Mouse (Mus musculus) MEL (cell line): ENCODE data around the gene Zeb2. TPM values are rescaled to one million over a fixed set of nuclear protein-coding genes. Genes with fewer than 3 reads are reported as not detected.

ENCODE experiments used
- DNase-seq: peaks from one replicate; pipeline ENCODE4 v3.0.0; 2011; ENCODE audit warnings: low read depth, low spot score
- H3K27ac ChIP-seq: 2 replicates; pipeline ENCODE4 v1.5.1; 2012; ENCODE audit warnings: low read depth, mild to moderate bottlenecking, control low read depth, low read length, moderate library complexity; ENCODE audit not compliant: control insufficient read depth
- H3K27me3 ChIP-seq, 2 experiments: fragments of 150-350 bp in 1 of 2; sonication (generic) in 1 of 2; 2 replicates each; pipeline ENCODE4 v1.6.1; 2012; ENCODE audit warnings: low read length in 2 of 2, mild to moderate bottlenecking in 2 of 2, improper control_type of control experiment in 1 of 2, moderate library complexity in 1 of 2; ENCODE audit not compliant: insufficient read depth in 2 of 2, control insufficient read depth in 1 of 2
- H3K36me3 ChIP-seq, 2 experiments: 2 replicates each; pipeline ENCODE4 v1.6.1; 2012 to 2014; ENCODE audit warnings: low read length in 2 of 2, improper control_type of control experiment in 1 of 2, inconsistent platforms in 1 of 2, mild to moderate bottlenecking in 1 of 2; ENCODE audit not compliant: insufficient read depth in 2 of 2, control insufficient read depth in 1 of 2
- H3K4me1 ChIP-seq, 2 experiments: fragments of 150-350 bp in 1 of 2; sonication (generic) in 1 of 2; 2 replicates each; pipeline ENCODE4 v1.6.1; 2012; ENCODE audit warnings: low read length in 2 of 2, improper control_type of control experiment in 1 of 2, mild to moderate bottlenecking in 1 of 2; ENCODE audit not compliant: insufficient read depth in 2 of 2, control insufficient read depth in 1 of 2
- H3K4me3 ChIP-seq, 2 experiments: fragments of 150-350 bp in 1 of 2; sonication (generic) in 1 of 2; 2 replicates each; pipeline ENCODE4 v1.5.1; 2012; ENCODE audit warnings: low read depth in 2 of 2, low read length in 2 of 2, mild to moderate bottlenecking in 2 of 2, moderate library complexity in 2 of 2, control low read depth in 1 of 2, improper control_type of control experiment in 1 of 2; ENCODE audit not compliant: control insufficient read depth in 1 of 2, insufficient read depth in 1 of 2
- H3K79me2 ChIP-seq: 2 replicates; pipeline ENCODE4 v1.6.1; 2012; ENCODE audit warnings: mild to moderate bottlenecking, low read length, moderate library complexity; ENCODE audit not compliant: control insufficient read depth, poor library complexity, insufficient read depth
- H3K9ac ChIP-seq: 2 replicates; pipeline ENCODE4 v1.6.1; 2012; ENCODE audit warnings: low read depth, mild to moderate bottlenecking, control low read depth, low read length, moderate library complexity; ENCODE audit not compliant: control insufficient read depth, poor library complexity, severe bottlenecking
- H3K9me3 ChIP-seq: fragments of 150-350 bp; sonication (generic); replicated peaks from 2 replicates; pipeline ENCODE4 v1.6.1; 2012; ENCODE audit warnings: mild to moderate bottlenecking, low read length, improper control_type of control experiment, moderate library complexity; ENCODE audit not compliant: insufficient read depth
- CHD1 ChIP-seq: IDR thresholded peaks from 2 replicates; pipeline ENCODE4 v1.6.1; 2012; ENCODE audit warnings: low read depth, mild to moderate bottlenecking, inconsistent platforms, low read length, improper control_type of control experiment
- CHD2 ChIP-seq: IDR thresholded peaks from 2 replicates; pipeline ENCODE4 v1.6.1; 2011; ENCODE audit warnings: low read length, improper control_type of control experiment
- CTCF ChIP-seq, 3 experiments: IDR thresholded peaks in 2 of 3; conservative IDR thresholded peaks in 1 of 3; 2 replicates each; pipeline ENCODE4 v1.5.1; 2011 to 2012; ENCODE audit warnings: low read length in 3 of 3, low read depth in 2 of 3, mild to moderate bottlenecking in 2 of 3, improper control_type of control experiment in 1 of 3, inconsistent platforms in 1 of 3, mixed read lengths in 1 of 3, moderate library complexity in 1 of 3; ENCODE audit not compliant: control insufficient read depth in 1 of 3, insufficient read depth in 1 of 3, poor library complexity in 1 of 3, severe bottlenecking in 1 of 3
- EP300 ChIP-seq, 2 experiments: IDR thresholded peaks; 2 replicates each; pipeline ENCODE4 v1.6.1; 2011; ENCODE audit warnings: improper control_type of control experiment in 2 of 2, low read length in 2 of 2, low read depth in 1 of 2, mild to moderate bottlenecking in 1 of 2
- KAT2A ChIP-seq: conservative IDR thresholded peaks from 2 replicates; pipeline ENCODE4 v1.6.1; 2012; ENCODE audit warnings: low read depth, low read length, improper control_type of control experiment, inconsistent platforms
- MAFK ChIP-seq: IDR thresholded peaks from 2 replicates; pipeline ENCODE4 v1.6.1; 2011; ENCODE audit warnings: low read depth, mild to moderate bottlenecking, low read length, improper control_type of control experiment, borderline replicate concordance
- MAX ChIP-seq: IDR thresholded peaks from 2 replicates; pipeline ENCODE4 v1.6.1; 2011; ENCODE audit warnings: low read length, improper control_type of control experiment
- MXI1 ChIP-seq: IDR thresholded peaks from 2 replicates; pipeline ENCODE4 v1.6.1; 2011; ENCODE audit warnings: mild to moderate bottlenecking, low read depth, low read length, improper control_type of control experiment
- MYB ChIP-seq: IDR thresholded peaks from 2 replicates; pipeline ENCODE4 v1.6.1; 2011; ENCODE audit warnings: mild to moderate bottlenecking, low read depth, low read length, improper control_type of control experiment
- MYC ChIP-seq: IDR thresholded peaks from 2 replicates; pipeline ENCODE4 v1.6.1; 2011; ENCODE audit warnings: low read depth, mild to moderate bottlenecking, low read length, improper control_type of control experiment, moderate library complexity
- NELFE ChIP-seq: IDR thresholded peaks from 2 replicates; pipeline ENCODE4 v1.6.1; 2011; ENCODE audit warnings: low read depth, low read length, improper control_type of control experiment
- NRF1 ChIP-seq: IDR thresholded peaks from 2 replicates; pipeline ENCODE4 v1.6.1; 2014; ENCODE audit warnings: low read depth, mild to moderate bottlenecking, inconsistent platforms, low read length, improper control_type of control experiment, moderate library complexity; ENCODE audit not compliant: poor library complexity, insufficient read depth, severe bottlenecking
- POLR2AphosphoS2 ChIP-seq: IDR thresholded peaks from 2 replicates; pipeline ENCODE4 v1.6.1; 2011; ENCODE audit warnings: low read length, improper control_type of control experiment
- POLR2AphosphoS5 ChIP-seq: IDR thresholded peaks from 2 replicates; pipeline ENCODE4 v1.6.1; 2012; ENCODE audit warnings: low read depth, borderline replicate concordance, mild to moderate bottlenecking, inconsistent platforms, low read length, moderate library complexity, mixed read lengths
- RAD21 ChIP-seq: IDR thresholded peaks from 2 replicates; pipeline ENCODE4 v1.6.1; 2011; ENCODE audit warnings: mild to moderate bottlenecking, low read depth, low read length, improper control_type of control experiment
- RCOR1 ChIP-seq: IDR thresholded peaks from 2 replicates; pipeline ENCODE4 v1.6.1; 2012; ENCODE audit warnings: low read depth, mild to moderate bottlenecking, inconsistent platforms, low read length, improper control_type of control experiment
- TAL1 ChIP-seq: IDR thresholded peaks from 2 replicates; pipeline ENCODE4 v1.6.1; 2012; ENCODE audit warnings: mild to moderate bottlenecking, inconsistent platforms, low read length, moderate library complexity, mixed read lengths
- TBP ChIP-seq: IDR thresholded peaks from 2 replicates; pipeline ENCODE4 v1.8.0; 2011; ENCODE audit warnings: low read depth, low read length, improper control_type of control experiment
- UBTF ChIP-seq: IDR thresholded peaks from 2 replicates; pipeline ENCODE4 v1.6.1; 2012; ENCODE audit warnings: low read depth, mild to moderate bottlenecking, inconsistent platforms, low read length, improper control_type of control experiment, moderate library complexity, borderline replicate concordance; ENCODE audit not compliant: insufficient read depth
- ZC3H11A ChIP-seq: IDR thresholded peaks from 2 replicates; pipeline ENCODE4 v1.6.1; 2012; ENCODE audit warnings: low read depth, mild to moderate bottlenecking, inconsistent platforms, low read length, improper control_type of control experiment
- ZKSCAN1 ChIP-seq: IDR thresholded peaks from 2 replicates; pipeline ENCODE4 v1.6.1; 2012; ENCODE audit warnings: low read depth, mild to moderate bottlenecking, inconsistent platforms, low read length, improper control_type of control experiment, moderate library complexity
- ZMIZ1 ChIP-seq: IDR thresholded peaks from 2 replicates; pipeline ENCODE4 v1.6.1; 2012; ENCODE audit warnings: low read depth, mild to moderate bottlenecking, inconsistent platforms, low read length, improper control_type of control experiment, moderate library complexity
- polyA plus RNA-seq, 2 experiments: library from polyadenylated mRNA; stranded (reverse) in 1 of 2; unstranded in 1 of 2; fragments of >175 nt in 1 of 2; fragments of >200 nt in 1 of 2; gene quantifications; 2 replicates each; pipeline versions ENCODE4 v1.2.1 to v1.2.4; 2012; ENCODE audit warnings: low replicate concordance in 2 of 2, low read depth in 1 of 2; ENCODE audit not compliant: insufficient read length in 2 of 2, insufficient read depth in 1 of 2, missing spikeins in 1 of 2
- total RNA-seq: library from RNA; depleted of rRNA; stranded (reverse); fragments of 300-350 nt; gene quantifications from 2 replicates; pipeline ENCODE4 v1.2.3, GENCODE M21; 2012; rRNA removed

Gene Zeb2
- total and polyA plus RNA-seq, 3 experiments: 12.8 to 12.9 TPM; not detected in 1

DNA sequence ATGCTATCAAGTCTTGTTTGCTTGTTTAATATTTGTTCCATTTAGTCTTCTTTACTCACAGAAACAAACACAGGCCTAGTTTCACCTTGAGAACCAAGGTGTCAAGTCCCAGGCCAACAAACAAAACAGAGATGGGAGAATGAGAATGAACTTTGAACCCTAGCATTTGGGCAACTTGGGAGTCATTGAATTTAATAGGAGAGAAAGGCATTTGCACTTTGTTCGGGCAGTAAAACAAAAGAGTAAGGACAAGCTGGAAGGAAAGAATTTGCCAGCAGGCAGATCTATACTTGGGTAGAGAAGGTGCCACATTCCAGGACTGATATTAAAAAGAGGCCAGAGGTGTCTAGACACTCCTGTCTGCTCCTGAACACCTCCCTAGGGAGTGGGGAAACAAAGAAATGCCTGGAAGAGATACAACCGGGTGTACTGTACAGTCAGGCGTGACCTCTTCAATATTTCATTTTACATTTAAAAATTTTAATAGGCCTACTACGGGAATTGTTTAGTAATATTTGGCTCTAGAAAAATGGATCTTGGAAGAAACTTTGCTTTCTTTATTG, 165.5 kb downstream of the Zeb2 start:
- Histone ChIP-seq H3K36me3 (peaks cover 0 to 33% of the 10 kb centered on the region in 2 experiments; a peak in 2 of 4 replicates), H3K9ac (no peak overlapping the region), H3K27ac (no peak overlapping the region), H3K4me1 (peaks cover 18 to 21% of the 10 kb centered on the region in 2 experiments), H3K79me2 (no peaks in the 10 kb centered on the region), H3K9me3 (no peaks in the 10 kb centered on the region), H3K27me3 (no peaks in the 10 kb centered on the region), H3K4me3 (no peak overlapping the region)
- no peak for DNase-seq
- no peak for TF ChIP-seq TAL1
- TF ChIP-seq POLR2AphosphoS5: no peak
- no peak for TF ChIP-seq CTCF (IDR thresholded peaks at IDR 0.05 in 2 of 3, conservative IDR thresholded peaks at IDR 0.05 in 1 of 3; ENCODE audit: control insufficient read depth in 1 of 3, insufficient read depth in 1 of 3, low read depth in 2 of 3, low read length in 3 of 3, poor library complexity in 1 of 3, severe bottlenecking in 1 of 3)
- no peak for TF ChIP-seq TBP
- no peak for TF ChIP-seq NELFE
- no peak for TF ChIP-seq CHD2
- no peak for TF ChIP-seq KAT2A
- no peak for TF ChIP-seq POLR2AphosphoS2
- no peak for TF ChIP-seq ZKSCAN1
- no peak for TF ChIP-seq MAFK
- no peak for TF ChIP-seq UBTF
- TF ChIP-seq NRF1: no peak
- no peak for TF ChIP-seq CHD1
- TF ChIP-seq MAX: no peak
- no peak for TF ChIP-seq RAD21
- TF ChIP-seq ZC3H11A: no peak
- no peak for TF ChIP-seq MYB
- no peak for TF ChIP-seq ZMIZ1
- TF ChIP-seq RCOR1: no peak
- TF ChIP-seq MXI1: no peak

- Histone ChIP-seq H3K36me3 (peaks cover 0 to 2% of the 10 kb centered on the region in 2 experiments; a peak in 1 of 4 replicates), H3K27ac (no peak overlapping the region)
These were observed 172.5 kb downstream of the Zeb2 start for GRCm38 (mm10) chr2:44944689-44945088.

More at GRCm38 (mm10) chr2:44944689-44945088, 172.5 kb downstream of the Zeb2 start:
- Histone ChIP-seq H3K27me3 (no peaks in the 10 kb centered on the region), H3K79me2 (no peaks in the 10 kb centered on the region), H3K4me1 (no peaks in the 10 kb centered on the region), H3K4me3 (no peak overlapping the region), H3K9me3 (no peaks in the 10 kb centered on the region), H3K9ac (no peak overlapping the region)
- DNase-seq: no peak
- TF ChIP-seq MAFK: peak; percentile 85
- TF ChIP-seq MYC: no peak
- no peak for TF ChIP-seq EP300 (IDR thresholded peaks at IDR 0.05; ENCODE audit: low read depth in 1 of 2, low read length in 2 of 2)

Other genes starting within 250 kb of the Zeb2 start
- gene Gtdc1, start 189.7 kb downstream of the Zeb2 start, total RNA-seq: 7.2 and 8.2 TPM in 2 replicates
- 10 to 100 TPM in 1 of 2 experiments, not detected in 1; 14.3 TPM for gene Gtdc1, start 189.7 kb downstream of the Zeb2 start, polyA plus RNA-seq